Mouse (Mus musculus) adrenal gland, adult 2 months (tissue): ENCODE measurements around the gene Tubgcp3. TPM values are rescaled to one million over a fixed set of nuclear protein-coding genes. Genes with fewer than 3 reads are reported as not detected.
"Not testable (repeated sequence)": the region's sequence is repeated elsewhere in the genome, so short reads cannot be mapped to it uniquely, and the experiment has no call there.

Experiments used
- DNase-seq: peaks from one replicate; pipeline ENCODE4 v3.0.0; 2021
- polyA plus RNA-seq: library from polyadenylated mRNA; depleted of rRNA; stranded (reverse); fragments of >200 nt; gene quantifications from 2 replicates; pipeline ENCODE4 v1.2.3, GENCODE M21; 2012
- total RNA-seq, 2 experiments: library from RNA; stranded (reverse); gene quantifications; 2 replicates each; pipeline ENCODE4 v1.2.3; 2021

Gene Tubgcp3
- total and polyA plus RNA-seq, 3 experiments = 26.8 to 60.2 (median 28.6) TPM

DNA sequence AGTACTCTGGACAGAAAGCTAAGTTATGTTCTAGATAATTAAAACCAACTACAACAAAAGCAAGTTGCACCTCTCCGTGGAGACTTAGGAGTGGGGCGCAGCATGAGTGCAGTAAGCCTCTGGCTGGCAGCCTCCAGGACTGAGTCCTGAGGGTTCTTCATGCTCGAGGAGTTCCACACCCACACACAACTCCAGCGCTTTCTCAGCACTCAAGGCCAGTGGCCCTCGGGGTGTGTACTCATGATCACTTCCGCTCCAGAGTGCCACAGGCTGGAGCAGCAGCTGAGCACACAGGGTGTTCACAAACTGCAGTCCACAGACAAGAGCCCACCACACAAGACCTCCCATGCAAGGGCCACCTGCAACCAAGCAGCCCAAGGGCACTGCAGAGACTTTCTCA is 30.5 kb downstream of the Tubgcp3 start:
- no peak for DNase-seq

DNA sequence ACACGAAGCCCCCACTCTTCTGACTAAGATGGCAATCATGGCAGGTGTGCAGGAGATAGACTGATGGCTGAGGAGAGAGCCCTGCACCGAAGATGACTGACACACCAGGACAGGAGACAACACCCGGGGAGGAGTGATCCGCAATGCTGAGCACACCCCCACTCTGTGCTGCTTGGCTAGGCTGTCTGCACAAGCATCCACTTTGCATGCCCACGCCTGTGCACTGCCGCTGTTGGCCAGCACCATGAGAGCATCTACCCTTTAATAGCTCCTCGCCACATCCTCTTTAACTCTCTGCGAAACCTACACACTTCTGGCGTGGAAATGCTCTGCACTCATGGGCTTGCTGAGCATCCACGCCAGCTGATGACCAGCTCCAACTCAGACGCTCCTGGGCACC is 33.6 kb downstream of the Tubgcp3 start:
- DNase-seq = no peak

DNA sequence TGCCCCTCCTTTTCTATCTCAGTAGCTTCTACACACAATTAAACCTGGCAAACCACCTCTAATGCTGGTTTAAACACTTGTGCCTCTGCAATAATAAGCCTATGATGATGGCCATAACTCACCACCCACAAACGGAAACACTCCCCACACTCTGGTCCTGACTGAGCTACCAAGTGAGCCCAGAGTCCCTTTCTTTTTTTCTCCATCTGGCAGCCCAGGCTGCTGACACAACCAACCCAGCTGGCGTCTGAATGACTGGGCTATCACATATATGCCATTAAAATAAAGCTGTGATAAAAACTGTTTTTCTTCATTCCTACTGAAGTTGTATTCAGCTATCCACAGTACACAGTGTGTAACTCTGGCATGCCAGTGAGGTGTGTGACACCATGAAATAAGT is 36.7 kb downstream of the Tubgcp3 start:
- DNase-seq = no peak

DNA sequence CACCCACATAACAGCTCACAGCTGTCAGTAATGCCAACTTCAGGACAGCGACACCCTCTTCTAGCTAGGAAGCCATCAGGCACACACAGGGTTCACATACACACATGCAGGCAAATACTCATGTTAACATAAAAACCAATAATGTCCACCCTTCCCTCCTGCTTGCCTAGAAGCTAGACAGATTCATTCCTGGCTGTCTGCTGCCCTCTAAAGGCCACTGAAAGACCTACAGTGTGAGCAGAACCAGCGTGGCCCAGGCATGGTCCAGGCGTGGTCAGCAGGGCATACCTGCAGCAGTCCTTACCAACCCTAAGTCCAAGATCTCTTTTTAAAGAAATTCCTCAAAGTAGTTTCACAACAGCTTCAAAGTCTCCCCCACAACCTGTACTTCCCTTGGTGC is 43.0 kb downstream of the Tubgcp3 start:
- peak; percentile 57 for DNase-seq

DNA sequence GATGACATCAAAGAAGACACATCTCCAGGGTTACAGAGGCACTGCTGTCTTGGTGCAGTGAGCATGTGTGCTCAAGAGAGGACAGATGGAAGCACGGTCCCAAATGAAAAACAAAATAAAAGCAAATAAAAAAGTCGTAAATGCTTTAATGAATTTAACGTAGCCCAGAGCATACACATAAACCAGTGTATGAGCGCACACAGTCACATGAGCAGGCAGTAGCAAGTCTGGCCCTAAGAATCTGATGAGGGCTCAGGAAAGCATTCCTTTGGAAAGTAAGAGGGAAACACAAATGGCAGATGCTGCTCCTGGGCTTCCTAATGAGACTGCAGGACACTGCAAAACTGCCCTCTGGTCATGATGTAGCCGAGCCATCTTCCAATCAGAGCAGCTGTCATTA is 46.2 kb downstream of the Tubgcp3 start:
- no peak for DNase-seq

DNA sequence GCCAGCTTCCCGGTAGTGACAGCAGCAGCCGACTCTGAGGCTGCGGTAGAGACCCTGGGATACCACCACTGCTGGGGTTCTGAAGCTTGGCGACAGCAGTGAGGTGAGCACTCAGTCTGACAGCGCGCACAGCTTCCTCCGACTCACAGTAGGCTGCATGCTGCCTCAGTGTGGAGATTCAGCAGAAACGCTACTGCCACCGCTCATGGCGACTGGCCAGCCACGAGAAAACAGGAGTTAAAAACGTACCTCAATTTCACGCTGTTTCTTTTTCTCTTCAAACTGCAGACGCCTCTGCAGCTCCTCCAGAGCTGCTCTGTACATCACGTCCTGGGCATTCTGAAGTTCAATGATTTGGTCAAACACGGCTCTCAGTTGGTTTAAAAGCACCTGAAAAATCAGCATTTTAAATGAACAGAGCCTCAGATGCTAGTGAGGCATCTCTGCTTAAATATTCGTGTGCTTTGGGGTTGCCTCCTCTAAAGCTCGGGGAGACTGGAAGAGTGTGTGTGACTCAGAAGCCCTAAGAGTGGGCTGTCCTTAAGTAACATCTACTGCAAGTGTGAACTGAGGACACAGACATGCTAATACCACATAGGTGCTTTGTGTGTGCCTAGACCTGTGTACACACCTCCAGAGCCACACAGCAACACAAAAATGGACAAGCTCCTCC is 50.4 kb downstream of the Tubgcp3 start:
- DNase-seq = no peak

DNA sequence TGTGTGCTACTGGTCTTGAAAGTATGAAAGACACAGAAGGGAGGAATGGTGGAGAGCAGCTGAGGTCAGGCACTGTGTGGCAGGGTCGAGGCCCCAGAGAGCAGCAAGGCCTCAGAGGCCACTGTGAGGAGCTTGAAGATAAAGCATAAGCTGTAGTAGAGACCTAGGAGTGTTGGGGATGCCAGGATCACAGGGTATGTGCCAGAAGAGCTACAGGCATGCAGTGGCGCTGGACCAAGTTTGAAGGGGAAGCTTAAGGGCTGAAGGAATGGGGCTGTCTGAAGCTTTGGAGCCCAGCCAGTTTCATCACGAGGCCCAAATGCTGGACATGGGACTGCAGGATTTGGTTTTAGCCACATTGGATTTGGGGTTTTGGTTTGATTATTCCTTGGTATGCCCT is 54.7 kb downstream of the Tubgcp3 start:
- not testable (repeated sequence) for DNase-seq

DNA sequence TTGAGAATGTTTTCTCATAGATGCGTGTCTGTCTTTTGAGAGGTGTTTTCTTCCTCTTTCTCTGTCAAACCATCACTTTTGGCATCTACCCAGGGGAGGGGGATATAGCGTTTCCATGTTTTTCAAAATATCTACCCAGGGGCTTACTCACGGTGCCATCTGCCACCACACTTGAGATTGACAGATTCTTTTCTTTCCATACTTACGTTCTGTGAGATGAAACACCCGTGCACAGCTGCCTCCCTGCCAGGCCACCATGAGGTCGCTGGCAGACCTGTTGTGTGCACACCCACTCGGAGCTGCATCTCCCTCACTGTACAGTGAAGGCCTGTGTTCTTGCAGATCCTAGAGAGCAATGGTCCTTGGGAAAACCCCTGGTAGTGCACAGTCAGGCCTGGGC is 58.8 kb downstream of the Tubgcp3 start:
- no peak for DNase-seq

DNA sequence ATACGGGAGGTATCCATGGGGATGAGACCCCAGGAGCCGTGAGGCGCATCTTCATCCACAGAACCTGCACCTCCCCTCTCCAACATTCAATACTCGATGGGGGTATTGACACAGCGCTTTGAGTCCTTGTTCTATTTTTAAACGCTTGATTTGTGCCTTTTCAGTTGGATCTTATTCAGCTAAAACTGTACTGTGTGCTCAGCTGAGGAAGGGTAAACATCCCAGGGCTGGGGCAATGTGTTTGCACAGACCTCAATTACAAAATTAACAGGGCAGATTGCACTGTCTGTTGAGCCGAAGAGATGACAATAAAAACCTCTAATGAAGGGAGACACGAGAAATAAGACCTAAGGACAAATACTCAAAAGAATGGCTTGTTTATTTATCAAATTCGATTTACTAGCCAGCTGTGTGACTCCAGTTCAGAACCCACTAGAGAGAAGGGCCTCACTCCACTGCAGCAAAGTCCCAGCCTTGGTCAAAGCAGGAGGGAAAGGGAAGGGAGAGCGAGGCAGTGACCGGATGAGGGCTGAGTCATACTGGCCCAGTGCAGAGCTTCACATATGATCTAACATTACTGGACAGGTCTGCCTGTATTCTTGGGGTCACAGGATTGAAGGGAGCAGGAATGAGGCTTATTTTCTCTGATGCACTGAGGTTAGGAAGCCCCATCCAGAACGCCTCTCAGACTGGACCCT is 62.1 kb downstream of the Tubgcp3 start:
- DNase-seq = no peak

DNA sequence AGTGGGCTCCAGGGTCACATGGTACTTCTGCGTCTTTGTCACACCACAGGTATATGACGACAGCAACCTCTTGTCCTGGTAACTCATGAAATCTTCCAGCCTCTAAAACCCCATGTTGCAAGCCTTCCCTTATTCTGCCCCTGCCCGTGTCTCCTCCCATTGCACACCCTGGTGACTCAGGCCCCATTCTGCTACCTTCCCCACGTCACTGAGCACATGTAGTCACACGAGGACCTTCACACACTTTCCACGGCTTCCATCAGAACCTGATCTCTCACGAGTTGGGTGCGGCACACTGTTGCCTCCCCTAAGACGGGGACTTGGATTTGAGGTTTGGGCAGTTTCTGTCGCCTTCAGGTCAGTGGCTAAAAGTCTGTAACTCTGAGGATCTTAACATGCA is 63.2 kb downstream of the Tubgcp3 start:
- no peak for DNase-seq

DNA sequence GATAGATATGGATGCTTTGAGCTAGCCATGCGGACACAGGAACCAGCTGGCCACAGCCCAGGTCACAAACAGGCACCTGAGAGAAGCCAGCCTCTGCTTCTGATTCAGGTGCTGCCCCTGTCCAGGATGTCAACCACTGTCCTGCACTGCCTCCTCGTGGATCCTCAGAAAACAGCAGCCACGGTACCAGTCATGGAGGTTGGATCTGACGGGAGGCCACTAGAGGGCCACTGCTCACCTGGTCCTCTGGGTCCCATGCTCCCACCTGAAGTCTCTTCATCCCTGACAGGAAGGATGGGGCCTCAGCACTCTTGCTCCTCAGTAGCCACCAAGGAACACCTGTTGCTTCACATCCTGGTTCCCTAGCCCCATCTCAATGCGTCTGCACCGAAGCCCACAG is 64.8 kb downstream of the Tubgcp3 start:
- peak; percentile 72 for DNase-seq

DNA sequence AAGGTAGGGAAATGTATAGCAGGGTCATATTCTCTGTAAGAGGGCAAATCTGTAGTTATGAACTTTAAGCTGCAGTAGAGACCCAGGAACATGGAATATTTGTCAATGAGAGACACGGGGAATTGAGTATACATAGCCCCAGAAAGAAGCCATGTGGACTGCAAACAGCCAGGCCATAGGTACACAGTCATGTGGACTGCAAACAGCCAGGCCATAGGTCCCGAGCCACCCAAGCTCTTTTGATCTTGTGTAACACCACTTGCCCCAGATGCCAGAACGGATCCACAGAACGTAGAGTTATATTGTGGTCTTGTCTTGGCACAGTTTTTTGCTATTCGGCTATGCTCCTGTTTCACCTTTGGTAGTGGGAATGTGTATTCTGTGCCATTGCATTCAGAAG is 88.3 kb downstream of the Tubgcp3 start:
- DNase-seq = no peak

DNA sequence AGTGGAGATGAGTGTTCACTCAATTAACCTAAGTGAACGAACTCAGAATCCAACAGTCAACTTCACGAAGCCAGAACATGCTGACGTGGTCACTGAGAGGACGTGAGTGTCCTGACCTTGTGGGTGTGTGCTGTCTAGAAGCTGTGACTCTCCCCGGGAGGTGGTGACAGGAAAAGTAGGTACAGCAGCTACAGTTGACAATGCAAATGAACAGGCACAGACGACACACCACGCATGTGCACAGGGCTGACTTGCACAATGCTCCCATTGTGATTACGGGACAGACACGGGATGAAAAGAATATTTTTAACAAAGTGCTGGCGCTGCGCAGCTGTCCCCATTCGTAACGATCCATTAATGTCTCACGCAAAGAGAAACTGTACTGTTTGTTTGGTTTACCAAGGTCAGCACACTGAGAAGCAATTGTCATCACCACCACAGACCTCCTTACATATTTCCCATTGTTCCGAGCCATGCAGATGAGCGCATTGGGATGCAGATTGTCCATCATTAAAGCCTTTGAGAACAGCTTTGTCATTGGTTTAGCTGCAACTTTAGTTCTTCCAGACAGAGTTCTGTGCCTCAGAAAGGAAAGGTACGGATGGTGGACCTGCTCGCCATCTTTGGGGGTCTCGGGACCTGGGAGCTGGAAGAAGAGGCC is 92.6 kb downstream of the Tubgcp3 start:
- DNase-seq = not testable (repeated sequence)

DNA sequence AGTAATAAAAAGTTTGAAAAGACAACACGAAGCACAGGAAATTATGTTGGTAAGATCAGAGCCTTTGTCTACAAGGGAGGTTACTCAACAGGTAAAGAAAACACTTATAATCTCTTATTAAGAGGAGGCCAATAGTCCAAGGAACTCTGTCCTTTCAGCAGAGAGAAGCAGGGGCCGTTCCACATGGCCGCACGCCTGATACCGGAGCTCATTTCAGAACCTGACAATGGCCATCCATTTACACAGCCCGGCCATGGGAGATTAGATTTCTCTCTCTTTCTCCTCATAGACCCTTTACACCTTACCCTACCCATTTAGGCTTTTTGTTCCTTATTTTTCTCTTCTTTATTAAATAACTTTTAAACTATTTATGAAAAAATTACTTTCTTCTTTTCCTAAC is 95.3 kb downstream of the Tubgcp3 start:
- no peak for DNase-seq

DNA sequence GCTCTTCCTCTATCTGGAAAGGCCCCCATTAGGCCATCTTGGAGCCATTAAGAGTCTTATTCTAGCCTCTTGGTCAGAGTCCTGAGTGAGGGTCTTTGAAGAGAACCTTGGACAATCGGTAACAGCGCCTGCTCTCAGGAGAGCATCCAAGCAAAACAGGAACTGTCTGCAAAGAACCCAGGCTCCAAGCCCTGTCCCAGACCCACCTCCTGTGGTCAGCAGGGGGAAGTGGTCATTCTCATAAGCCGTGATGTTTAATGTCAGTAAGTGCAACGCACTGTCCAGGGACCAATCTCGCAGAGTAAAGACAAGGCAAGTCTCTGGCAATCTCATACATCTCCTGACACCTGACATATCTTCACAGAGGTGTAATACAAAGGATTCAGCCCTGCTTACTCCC is 96.0 kb downstream of the Tubgcp3 start:
- DNase-seq = no peak

DNA sequence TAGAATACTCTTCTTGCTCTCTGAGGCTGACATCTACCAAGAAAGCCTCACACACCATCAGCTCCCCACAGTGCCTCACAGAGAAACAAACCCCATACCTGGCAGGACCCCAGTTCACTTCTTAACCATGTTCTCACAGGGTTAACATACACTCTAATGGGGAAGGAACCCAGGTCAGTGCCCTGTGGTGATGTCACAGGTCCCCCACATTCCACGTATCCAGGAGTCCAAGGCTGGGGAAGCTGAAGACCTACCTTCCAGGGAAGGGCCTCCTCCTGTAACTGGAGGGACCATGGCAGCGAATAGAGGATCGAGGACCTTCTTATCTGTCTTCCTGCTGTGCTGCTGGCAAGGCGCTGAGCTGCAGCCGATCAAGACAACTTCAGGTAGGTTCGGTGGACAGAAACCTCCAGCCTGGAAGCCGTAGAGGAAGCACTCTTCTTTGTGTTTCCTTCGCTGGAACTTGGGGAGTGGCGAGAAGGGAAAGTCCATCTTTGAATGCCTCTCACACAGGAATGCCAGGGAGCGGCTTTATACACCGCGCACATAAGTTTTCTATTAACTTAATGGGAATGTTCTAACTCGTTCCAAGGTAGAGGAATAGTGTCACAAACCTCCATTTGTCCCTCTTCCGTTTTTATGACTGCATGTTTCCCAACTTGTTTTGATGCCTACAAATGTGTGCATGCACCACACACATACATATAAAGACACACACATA is 99.1 kb downstream of the Tubgcp3 start, which contains the start of gene Spaca7:
Spaca7 (plus strand) TSS at position 216 of the 721 bp plus-strand sequence.
- DNase-seq = no peak

DNA sequence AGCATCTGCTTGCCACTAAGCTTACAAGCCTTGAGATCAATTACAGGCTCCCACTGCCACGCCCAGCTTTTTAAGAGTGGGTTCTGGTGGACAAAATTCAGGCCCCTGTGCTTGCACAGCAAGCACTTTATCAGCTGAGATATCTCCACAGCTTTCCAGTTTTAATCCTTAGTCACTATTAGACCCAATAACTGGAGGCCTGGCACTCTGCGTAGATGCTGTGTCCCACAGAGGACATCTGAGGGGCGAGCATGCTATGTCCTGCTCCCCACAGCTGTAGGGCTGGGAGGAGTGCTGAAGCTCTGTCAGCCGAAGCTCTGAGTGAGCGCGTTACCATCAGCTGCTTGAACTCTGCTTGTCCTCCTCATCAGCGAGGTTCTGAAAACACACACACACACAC is 105.5 kb downstream of the Tubgcp3 start:
- DNase-seq = no peak

DNA sequence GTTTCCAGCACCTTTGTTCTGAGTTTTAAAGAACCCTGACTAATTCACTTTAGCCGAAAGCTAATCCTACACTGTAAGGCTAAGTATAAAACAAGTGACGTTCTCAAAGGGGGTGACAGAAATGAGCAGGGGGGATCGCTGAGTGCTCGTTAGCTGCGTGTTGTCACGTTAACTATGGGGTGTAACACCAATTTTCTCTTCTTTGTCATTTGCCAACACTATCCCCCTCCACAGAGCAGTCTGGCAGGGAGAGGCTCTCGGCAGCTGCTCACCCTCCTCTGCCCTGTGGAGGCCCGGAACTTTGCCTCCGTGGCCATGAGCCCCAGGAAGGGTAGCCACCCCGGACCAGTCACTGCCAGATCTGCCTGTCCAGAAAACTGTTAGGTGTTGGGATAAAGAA is 106.6 kb downstream of the Tubgcp3 start:
- DNase-seq = no peak

DNA sequence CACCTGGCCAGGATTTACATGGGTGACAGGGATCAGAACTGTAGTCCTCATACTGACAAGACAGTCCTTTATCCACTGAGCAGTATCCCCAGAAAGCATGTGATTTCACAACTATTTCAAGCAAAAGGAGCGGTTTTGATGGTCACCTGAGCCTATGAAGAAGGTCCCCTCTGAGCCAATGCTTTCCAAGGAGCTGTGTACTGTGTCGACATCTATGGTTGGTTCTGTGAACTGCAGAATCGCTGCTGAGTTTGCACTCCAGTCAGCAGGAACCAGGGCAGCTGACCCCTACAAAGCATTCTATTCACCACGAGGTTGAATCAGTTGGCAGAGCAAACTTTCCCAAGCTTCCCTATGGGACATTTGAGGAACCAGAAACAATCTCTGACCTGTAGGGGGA is 107.7 kb downstream of the Tubgcp3 start:
- DNase-seq = peak; percentile 20
